Mouse (Mus musculus) cerebellum, adult 2 months (tissue): Measurements from ENCODE around the gene Anp32e. TPM values are rescaled to one million over a fixed set of nuclear protein-coding genes. Genes with fewer than 3 reads are reported as not detected.

Experiments used
- DNase-seq, 2 experiments: peaks; one replicate each; pipeline ENCODE4 v3.0.0; 2021
- H3K27ac ChIP-seq: fragments of 200-500 bp; 2 replicates; pipeline ENCODE4 v1.5.1; 2012; ENCODE audit warnings: low read length, control low read depth, inconsistent platforms; ENCODE audit not compliant: insufficient read depth
- H3K27me3 ChIP-seq: fragments of 200-500 bp; 2 replicates; pipeline ENCODE4 v1.6.1; 2012; ENCODE audit warnings: inconsistent platforms, mild to moderate bottlenecking, low read length, moderate library complexity; ENCODE audit not compliant: control insufficient read depth, insufficient read depth
- H3K4me1 ChIP-seq: fragments of 200-500 bp; 2 replicates; pipeline ENCODE4 v1.6.1; 2011; ENCODE audit warnings: low read length; ENCODE audit not compliant: control insufficient read depth, insufficient read depth
- H3K4me3 ChIP-seq: fragments of 200-500 bp; replicated peaks from 2 replicates; pipeline ENCODE3; 2011; ENCODE audit warnings: mild to moderate bottlenecking, low read depth, low read length, control low read depth; ENCODE audit not compliant: insufficient read depth
- CTCF ChIP-seq: fragments of 200-500 bp; IDR thresholded peaks from 2 replicates; pipeline ENCODE4 v1.5.1; 2011; ENCODE audit warnings: low read depth, mild to moderate bottlenecking, control low read depth, low read length, moderate library complexity, borderline replicate concordance; ENCODE audit not compliant: insufficient read depth
- POLR2A ChIP-seq: fragments of 200-500 bp; IDR thresholded peaks from 2 replicates; pipeline ENCODE4 v1.6.1; 2011; ENCODE audit warnings: low read length, control low read depth, borderline replicate concordance; ENCODE audit not compliant: insufficient read depth
- WGBS: fragments of 180-500 bp; shearing (Covaris S2); methylation state at CpG from one replicate; pipeline ENCODE4 v1.1.7; 2018; 5-methylcytosine and 5-hydroxymethylcytosine counted together
- polyA plus RNA-seq: library from polyadenylated mRNA; depleted of rRNA; stranded (reverse); fragments of >200 nt; gene quantifications from 2 replicates; pipeline ENCODE4 v1.2.3, GENCODE M21; 2012

Gene Anp32e
- polyA plus RNA-seq, 1 experiment, result 70.4 TPM

GRCm38 (mm10) chr3:95978265-95978664 is 49.2 kb downstream of the Anp32e start:
- 39% methylated on average over 9 of the region's 9 CpGs for WGBS
- H3K4me1 ChIP-seq, result no peaks in the 10 kb centered on the region
- DNase-seq, result no peak
- TF ChIP-seq CTCF, result no peak
- no peak overlapping the region for H3K4me3 ChIP-seq
- no peaks in the 10 kb centered on the region for H3K27me3 ChIP-seq
- H3K27ac ChIP-seq, result no peak overlapping the region

GRCm38 (mm10) chr3:95980276-95980970 is 51.4 kb downstream of the Anp32e start:
- peaks cover 5% of the 10 kb centered on the region; the same call in 1 of the 2 replicates for H3K4me1 ChIP-seq
- H3K27me3 ChIP-seq, result no peaks in the 10 kb centered on the region
- no peak overlapping the region for H3K27ac ChIP-seq
- TF ChIP-seq CTCF (no peak), POLR2A (no peak)
- no peak for DNase-seq
- WGBS, result 89% methylated on average over 12 of the region's 12 CpGs
- no peak overlapping the region for H3K4me3 ChIP-seq

GRCm38 (mm10) chr3:95982129-95982528 is 53.1 kb downstream of the Anp32e start:
- 88% methylated on average over 4 of the region's 4 CpGs for WGBS

GRCm38 (mm10) chr3:95985209-95986000 is 56.4 kb downstream of the Anp32e start:
- TF ChIP-seq CTCF (no peak), POLR2A (peak; percentile 75)
- DNase-seq, result peak; percentile 64 to 81
- Histone ChIP-seq H3K27me3 (no peaks in the 10 kb centered on the region), H3K27ac (peak overlapping the region; percentile 91), H3K4me1 (peaks cover 24% of the 10 kb centered on the region), H3K4me3 (peak overlapping the region; percentile 38)
- 12% methylated on average over 12 of the region's 12 CpGs for WGBS

More at GRCm38 (mm10) chr3:95982129-95982528, 53.1 kb downstream of the Anp32e start:
- DNase-seq, result no peak
- Histone ChIP-seq H3K27me3 (no peaks in the 10 kb centered on the region), H3K4me1 (peaks cover 13% of the 10 kb centered on the region), H3K4me3 (no peak overlapping the region), H3K27ac (no peak overlapping the region)
- no peak for TF ChIP-seq CTCF
- TF ChIP-seq POLR2A, result no peak

DNA sequence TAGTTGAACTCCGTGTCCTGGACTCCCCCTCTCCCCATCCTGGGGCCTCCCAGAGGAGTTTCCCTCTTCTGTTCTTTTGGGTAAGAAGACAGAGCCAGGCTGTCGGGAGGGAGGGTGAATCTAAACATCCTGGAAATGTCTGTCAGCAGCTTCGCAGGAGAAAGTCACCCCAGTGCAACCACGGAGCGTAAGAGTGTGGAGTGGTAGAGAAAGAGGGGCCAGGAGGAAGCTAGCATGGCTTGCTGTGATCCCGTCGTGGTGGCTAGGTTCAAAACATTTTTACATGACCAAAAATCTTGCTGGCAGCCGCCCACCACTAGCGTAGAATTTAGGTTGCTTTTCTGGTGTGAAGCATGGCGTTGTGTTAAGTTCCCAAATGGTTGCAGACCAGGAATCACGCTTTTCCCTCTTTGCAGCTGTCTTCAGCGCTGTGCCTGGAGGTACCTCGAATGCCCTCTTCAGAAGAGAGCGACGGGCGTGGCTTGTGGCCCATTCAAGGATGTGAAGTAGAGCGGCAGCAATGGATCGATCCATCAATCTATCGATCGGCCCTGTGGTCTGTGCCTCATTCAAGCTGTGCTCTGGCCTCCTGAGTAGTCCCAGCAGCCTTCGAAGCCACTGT is 57.1 kb downstream of the Anp32e start:
- no peaks in the 10 kb centered on the region for H3K27me3 ChIP-seq
- TF ChIP-seq CTCF, result no peak
- no peak for TF ChIP-seq POLR2A
- DNase-seq, result no peak
- 34% methylated on average over 21 of the region's 21 CpGs for WGBS
- peaks cover 28% of the 10 kb centered on the region for H3K4me1 ChIP-seq
- H3K4me3 ChIP-seq, result no peak overlapping the region
- H3K27ac ChIP-seq, result peak overlapping the region; percentile 91; the same call in 1 of the 2 replicates

DNA sequence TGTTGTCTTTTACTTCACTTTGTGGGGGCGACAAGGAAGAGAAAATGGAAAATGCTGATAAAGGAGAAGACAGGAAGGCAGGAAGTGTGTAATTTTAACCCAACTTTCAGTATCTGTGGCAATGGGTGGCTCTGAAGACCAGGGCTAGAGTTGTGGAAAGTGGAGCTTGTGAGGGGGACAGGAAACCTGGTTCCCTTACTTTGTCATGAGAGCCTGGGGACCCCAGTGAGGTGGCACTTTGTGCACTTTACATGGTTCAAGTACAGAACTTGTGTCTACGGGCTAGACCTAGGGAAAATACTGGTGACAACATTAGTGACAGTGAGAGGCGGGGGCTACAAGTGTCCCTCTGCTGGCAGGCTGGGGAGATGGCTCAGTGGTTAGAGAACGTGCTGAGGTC is 57.9 kb downstream of the Anp32e start:
- Histone ChIP-seq H3K27me3 (no peaks in the 10 kb centered on the region), H3K27ac (no peak overlapping the region), H3K4me1 (peaks cover 33% of the 10 kb centered on the region), H3K4me3 (no peak overlapping the region)
- WGBS, result 82% methylated on average over 4 of the region's 4 CpGs
- TF ChIP-seq POLR2A (no peak), CTCF (no peak)
- DNase-seq, result no peak

DNA sequence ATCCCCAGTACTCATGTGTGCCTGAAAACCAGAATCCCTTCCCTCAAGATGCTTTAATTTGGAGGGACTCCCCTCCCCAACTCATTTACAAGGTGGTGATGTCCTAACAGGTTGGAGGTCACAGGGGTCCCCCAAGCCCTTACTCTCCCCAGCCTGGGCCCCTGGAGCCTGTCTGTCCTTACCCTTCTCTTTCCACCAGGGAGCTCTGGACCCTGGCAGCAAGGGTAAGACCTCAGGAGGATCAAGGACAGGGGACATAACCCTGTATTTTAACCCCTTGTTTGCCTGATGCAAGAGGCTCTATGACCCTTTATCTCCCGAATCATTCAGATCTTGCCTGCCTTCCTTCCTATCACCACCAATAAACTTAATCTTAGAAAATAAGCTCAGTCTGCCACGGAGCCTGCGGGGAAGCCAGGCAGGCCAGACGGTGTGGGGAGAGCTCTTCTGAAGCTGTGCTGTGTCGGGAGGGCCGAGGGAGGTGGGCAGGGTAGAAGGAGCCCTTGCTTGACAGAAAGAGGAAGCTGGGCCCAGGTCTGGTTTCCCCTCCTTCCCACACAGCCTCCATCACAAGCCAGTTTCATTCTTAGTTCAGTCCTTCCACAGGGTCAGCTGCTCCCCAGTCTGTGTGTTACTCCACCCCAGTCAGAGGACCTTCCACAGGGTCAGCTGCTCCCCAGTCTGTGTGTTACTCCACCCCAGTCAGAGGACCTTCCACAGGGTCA is 58.5 kb downstream of the Anp32e start:
- no peaks in the 10 kb centered on the region for H3K27me3 ChIP-seq
- no peak overlapping the region for H3K4me3 ChIP-seq
- H3K27ac ChIP-seq, result no peak overlapping the region
- DNase-seq, result no peak
- TF ChIP-seq CTCF (no peak), POLR2A (0 out of 2 replicates have a peak, but pooled peaks have one; percentile 10)
- H3K4me1 ChIP-seq, result peaks cover 38% of the 10 kb centered on the region
- WGBS, result 66% methylated on average over 6 of the region's 6 CpGs
